Mouse (Mus musculus) kidney, embryonic 16.5 days (tissue): ENCODE measurements around the gene Rnf2. TPM values are rescaled to one million over a fixed set of nuclear protein-coding genes. Genes with fewer than 3 reads are reported as not detected.
"Not testable (repeated sequence)": the region's sequence is repeated elsewhere in the genome, so short reads cannot be mapped to it uniquely, and the experiment has no call there.

ENCODE experiments used
- ATAC-seq: fragments of 200-750 bp; cut with Nextera tagmentation; 2 replicates; pipeline ENCODE4 v1.8.0; 2017; ENCODE audit warnings: moderate TSS enrichment; ENCODE audit not compliant: low FRiP score, low TSS enrichment
- H3K27ac ChIP-seq: fragments of 300-500 bp; sonication (generic); 2 replicates; pipeline ENCODE4 v1.5.1; 2014; ENCODE audit warnings: low read length
- H3K27me3 ChIP-seq: fragments of 300-500 bp; sonication (generic); 2 replicates; pipeline ENCODE4 v1.6.1; 2014; ENCODE audit warnings: low read length, control low read depth, mixed read lengths; ENCODE audit not compliant: insufficient read depth
- H3K36me3 ChIP-seq: fragments of 300-500 bp; sonication (generic); 2 replicates; pipeline ENCODE4 v1.6.1; 2014; ENCODE audit warnings: low read length, control low read depth, mixed read lengths; ENCODE audit not compliant: insufficient read depth
- H3K4me1 ChIP-seq: fragments of 300-500 bp; sonication (generic); 2 replicates; pipeline ENCODE4 v1.6.1; 2014; ENCODE audit warnings: low read length, control low read depth, mixed read lengths; ENCODE audit not compliant: insufficient read depth
- H3K4me2 ChIP-seq: fragments of 300-500 bp; sonication (generic); replicated peaks from 2 replicates; pipeline ENCODE4 v1.6.1; 2014; ENCODE audit warnings: low read depth, low read length
- H3K4me3 ChIP-seq: fragments of 300-500 bp; sonication (generic); 2 replicates; pipeline ENCODE4 v1.5.1; 2014; ENCODE audit warnings: mild to moderate bottlenecking, low read length
- H3K9ac ChIP-seq: fragments of 300-500 bp; sonication (generic); replicated peaks from 2 replicates; pipeline ENCODE4 v1.6.1; 2014; ENCODE audit warnings: low read length
- H3K9me3 ChIP-seq: fragments of 300-500 bp; sonication (generic); 2 replicates; pipeline ENCODE4 v1.6.1; 2016; ENCODE audit warnings: low read length, control low read depth
- WGBS: fragments of 180-500 bp; shearing (Covaris S2); extraction: QIAGEN DNeasy Blood & Tissue Kit; methylation state at CpG from one replicate; pipeline ENCODE4 v1.1.7; 2014; 5-methylcytosine and 5-hydroxymethylcytosine counted together
- polyA plus RNA-seq: library from polyadenylated mRNA; unstranded; fragments of >200 nt; fragmentation: Nextera tagmentation; extraction: Ambion mirVana; gene quantifications from 2 replicates; pipeline ENCODE4 v1.2.1, GENCODE M21; 2015

Gene Rnf2
- polyA plus RNA-seq, 1 experiment from 2014 or later: 100 TPM

- H3K27ac ChIP-seq: no peak overlapping the region
- H3K36me3 ChIP-seq: no peaks in the 10 kb centered on the region
- no peaks in the 10 kb centered on the region for H3K9me3 ChIP-seq
- peaks cover 19% of the 10 kb centered on the region for H3K4me1 ChIP-seq
- H3K27me3 ChIP-seq: no peaks in the 10 kb centered on the region
- H3K9ac ChIP-seq: no peak overlapping the region
- no peak for ATAC-seq
- 38% methylated on average over 1 of the region's 1 CpGs for WGBS
- no peak overlapping the region for H3K4me3 ChIP-seq
- no peak overlapping the region for H3K4me2 ChIP-seq
These were observed 8.3 kb downstream of the Rnf2 start for GRCm38 (mm10) chr1:151492419-151492818.

GRCm38 (mm10) chr1:151489806-151490205 lies 10.9 kb downstream of the Rnf2 start:
- WGBS: 84% methylated on average over 6 of the region's 6 CpGs
- Histone ChIP-seq H3K9me3 (no peaks in the 10 kb centered on the region), H3K4me2 (no peak overlapping the region), H3K4me3 (no peak overlapping the region), H3K36me3 (no peaks in the 10 kb centered on the region), H3K4me1 (peaks cover 4% of the 10 kb centered on the region), H3K9ac (no peak overlapping the region), H3K27me3 (no peaks in the 10 kb centered on the region), H3K27ac (no peak overlapping the region)
- ATAC-seq: no peak

- Histone ChIP-seq H3K27ac (no peak overlapping the region), H3K4me2 (no peak overlapping the region), H3K4me3 (no peak overlapping the region), H3K4me1 (peaks cover 13% of the 10 kb centered on the region), H3K9ac (no peak overlapping the region), H3K36me3 (0 out of 2 replicates have a peak, but pooled peaks cover 11% of the 10 kb centered on the region), H3K27me3 (no peaks in the 10 kb centered on the region), H3K9me3 (no peaks in the 10 kb centered on the region)
- ATAC-seq: no peak
- WGBS: 88% methylated on average over 5 of the region's 5 CpGs
These were observed 16.0 kb downstream of the Rnf2 start for GRCm38 (mm10) chr1:151484754-151485153.

DNA sequence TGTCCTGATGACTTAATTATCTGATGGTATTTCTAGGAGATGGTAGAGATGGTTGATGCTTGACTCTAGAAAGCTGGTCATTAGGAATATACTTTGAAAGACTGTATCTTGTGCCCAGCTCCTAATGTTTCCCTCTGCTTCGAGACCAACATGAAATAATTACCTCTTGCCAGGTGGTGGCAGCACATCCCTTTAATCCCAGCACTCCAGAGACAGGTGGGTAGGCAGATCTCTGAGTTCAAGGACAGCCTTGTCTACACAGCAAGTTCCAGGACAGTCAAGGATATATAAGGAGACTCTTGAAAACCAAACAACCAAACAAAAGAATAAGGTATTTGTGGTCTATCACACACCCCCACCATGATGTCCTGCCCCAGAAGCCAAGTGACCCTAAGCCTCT lies 17.2 kb downstream of the Rnf2 start:
- Histone ChIP-seq H3K4me3 (no peak overlapping the region), H3K9me3 (no peaks in the 10 kb centered on the region), H3K4me2 (no peak overlapping the region), H3K27me3 (no peaks in the 10 kb centered on the region), H3K4me1 (peaks cover 11% of the 10 kb centered on the region), H3K27ac (no peak overlapping the region), H3K9ac (no peak overlapping the region), H3K36me3 (0 out of 2 replicates have a peak, but pooled peaks cover 11% of the 10 kb centered on the region)
- WGBS: 75% methylated on average over 1 of the region's 1 CpGs
- ATAC-seq: no peak

DNA sequence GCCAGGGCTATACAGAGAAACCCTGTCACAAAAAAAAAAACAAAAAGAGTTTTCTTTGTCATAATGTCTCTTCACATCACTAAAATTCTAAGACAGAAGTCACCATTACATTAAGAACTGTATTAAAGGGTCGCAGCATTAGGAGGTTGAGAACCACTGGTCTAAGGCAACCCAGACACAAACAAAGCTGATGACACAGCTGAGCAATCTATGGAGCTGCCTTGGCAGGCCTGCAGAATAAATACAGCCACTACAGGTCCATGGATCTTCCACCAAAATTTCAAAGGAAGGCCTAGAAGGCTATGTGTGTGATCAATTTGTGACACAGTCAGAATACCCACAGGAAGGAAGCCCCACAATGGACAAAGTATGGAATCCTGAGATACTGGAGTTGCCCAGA lies 18.3 kb downstream of the Rnf2 start:
- 94% methylated on average over 1 of the region's 1 CpGs for WGBS
- Histone ChIP-seq H3K27ac (no peak overlapping the region), H3K9me3 (no peaks in the 10 kb centered on the region), H3K9ac (no peak overlapping the region), H3K4me2 (no peak overlapping the region), H3K4me3 (no peak overlapping the region), H3K36me3 (0 out of 2 replicates have a peak, but pooled peaks cover 11% of the 10 kb centered on the region), H3K4me1 (peaks cover 11% of the 10 kb centered on the region), H3K27me3 (no peaks in the 10 kb centered on the region)
- no peak for ATAC-seq

DNA sequence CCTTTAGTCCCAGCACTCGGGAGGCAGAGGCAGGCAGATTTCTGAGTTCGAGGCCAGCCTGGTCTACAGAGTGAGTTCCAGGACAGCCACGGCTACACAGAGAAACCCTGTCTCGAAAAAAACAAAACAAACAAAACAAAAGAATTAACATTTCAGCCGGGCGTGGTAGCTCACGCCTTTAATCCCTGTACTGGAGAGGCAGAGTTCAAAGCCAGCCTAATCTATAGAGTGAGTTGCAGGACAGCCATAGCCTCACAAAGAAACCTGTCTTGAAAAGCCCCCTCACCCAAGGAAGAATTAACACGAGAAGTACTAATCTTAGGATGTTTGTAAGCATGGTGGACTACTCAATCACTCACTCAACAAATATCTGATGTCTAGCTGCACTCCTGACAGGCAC lies 28.4 kb downstream of the Rnf2 start:
- 90% methylated on average over 8 of the region's 8 CpGs for WGBS
- ATAC-seq, H3K9ac ChIP-seq, H3K27me3 ChIP-seq, H3K27ac ChIP-seq, H3K4me1 ChIP-seq, H3K9me3 ChIP-seq, H3K4me3 ChIP-seq, H3K4me2 ChIP-seq: not testable (repeated sequence)
- H3K36me3 ChIP-seq: peaks cover 64% of the 10 kb centered on the region

- Histone ChIP-seq H3K4me2 (no peak overlapping the region), H3K9me3 (no peaks in the 10 kb centered on the region), H3K9ac (no peak overlapping the region), H3K36me3 (peaks cover 61% of the 10 kb centered on the region), H3K4me1 (no peaks in the 10 kb centered on the region), H3K27me3 (no peaks in the 10 kb centered on the region), H3K4me3 (no peak overlapping the region), H3K27ac (no peak overlapping the region)
- 55% methylated on average over 7 of the region's 7 CpGs for WGBS
- peak; percentile 35; the same call in 1 of the 2 replicates for ATAC-seq
These were observed 29.3 kb downstream of the Rnf2 start for GRCm38 (mm10) chr1:151471429-151471828.

DNA sequence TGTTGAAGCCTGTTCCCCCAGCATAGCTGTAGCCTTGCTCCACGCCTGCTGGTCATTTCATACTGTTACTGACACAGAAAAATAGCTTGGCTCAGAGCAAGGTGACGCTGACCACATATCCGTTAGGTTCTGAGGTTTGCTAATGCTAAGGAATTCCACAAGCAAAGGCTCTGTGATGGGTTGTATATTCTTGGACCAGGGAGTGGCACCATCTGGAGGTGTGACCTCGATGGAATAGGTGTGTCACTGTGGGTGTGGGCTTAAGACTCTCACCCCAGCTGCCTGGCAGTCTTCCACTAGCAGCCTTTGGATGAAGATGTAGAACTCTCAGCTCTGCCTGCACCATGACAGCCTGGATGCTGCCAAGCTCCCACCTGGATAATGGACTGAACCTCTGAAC lies 34.2 kb downstream of the Rnf2 start:
- no peak for ATAC-seq
- 86% methylated on average over 4 of the region's 4 CpGs for WGBS
- H3K36me3 ChIP-seq: peaks cover 28% of the 10 kb centered on the region

DNA sequence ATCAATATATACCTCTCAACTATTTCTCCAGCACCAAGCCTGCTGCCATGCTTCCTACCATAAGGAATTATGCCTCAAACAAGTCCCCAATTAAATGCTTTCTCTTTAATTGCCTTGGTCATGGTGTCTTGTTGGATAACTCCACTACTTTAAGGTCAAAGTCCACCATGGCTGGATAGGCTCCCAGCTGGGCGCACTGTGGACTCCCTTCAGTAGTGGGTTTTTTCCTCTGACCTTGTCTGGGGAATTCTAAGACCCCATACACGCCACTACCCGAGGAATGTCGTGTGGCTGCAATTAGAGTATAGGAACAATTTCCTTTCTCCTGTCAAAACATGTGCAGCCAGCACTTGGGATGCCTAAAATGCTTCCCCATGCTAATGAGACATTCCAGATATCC lies 35.8 kb downstream of the Rnf2 start:
- Histone ChIP-seq H3K27me3 (no peaks in the 10 kb centered on the region), H3K4me1 (no peaks in the 10 kb centered on the region), H3K9me3 (no peaks in the 10 kb centered on the region), H3K9ac (no peak overlapping the region), H3K36me3 (peaks cover 32% of the 10 kb centered on the region), H3K4me2 (no peak overlapping the region), H3K27ac (no peak overlapping the region), H3K4me3 (no peak overlapping the region)
- 37% methylated on average over 4 of the region's 4 CpGs for WGBS
- peak; percentile 61; the same call in 1 of the 2 replicates for ATAC-seq

More for the DNA sequence above, 34.2 kb downstream of the Rnf2 start:
- no peak overlapping the region for H3K4me2 ChIP-seq
- H3K9me3 ChIP-seq: no peaks in the 10 kb centered on the region
- H3K27ac ChIP-seq: no peak overlapping the region
- H3K4me3 ChIP-seq: no peak overlapping the region
- no peaks in the 10 kb centered on the region for H3K4me1 ChIP-seq
- no peaks in the 10 kb centered on the region for H3K27me3 ChIP-seq
- H3K9ac ChIP-seq: no peak overlapping the region

GRCm38 (mm10) chr1:151461265-151461664 lies 39.5 kb downstream of the Rnf2 start:
- ATAC-seq: no peak

More at GRCm38 (mm10) chr1:151461265-151461664, 39.5 kb downstream of the Rnf2 start:
- 87% methylated on average over 9 of the region's 9 CpGs for WGBS
- Histone ChIP-seq H3K9me3 (no peaks in the 10 kb centered on the region), H3K36me3 (peaks cover 41% of the 10 kb centered on the region), H3K9ac (no peak overlapping the region), H3K27ac (no peak overlapping the region), H3K4me1 (no peaks in the 10 kb centered on the region), H3K4me3 (no peak overlapping the region), H3K4me2 (no peak overlapping the region), H3K27me3 (no peaks in the 10 kb centered on the region)
